Mouse (Mus musculus) embryonic facial prominence, embryonic 12.5 days (tissue): Measurements from ENCODE around the gene Ankrd36. TPM values are rescaled to one million over a fixed set of nuclear protein-coding genes. Genes with fewer than 3 reads are reported as not detected.
"Not testable (repeated sequence)": the region's sequence is repeated elsewhere in the genome, so short reads cannot be mapped to it uniquely, and the experiment has no call there.

ENCODE experiments used
- ATAC-seq: fragments of 200-750 bp; cut with Nextera tagmentation; 2 replicates; pipeline ENCODE4 v1.8.0; 2017; ENCODE audit not compliant: insufficient number of reproducible peaks, insufficient read depth, low FRiP score, low TSS enrichment
- H3K27ac ChIP-seq: fragments of 300-500 bp; sonication (generic); 2 replicates; pipeline ENCODE4 v1.5.1; 2016; ENCODE audit warnings: mild to moderate bottlenecking
- H3K27me3 ChIP-seq: fragments of 300-500 bp; sonication (generic); 2 replicates; pipeline ENCODE4 v1.6.1; 2016; ENCODE audit warnings: mild to moderate bottlenecking, moderate library complexity
- H3K36me3 ChIP-seq: fragments of 300-500 bp; sonication (generic); 2 replicates; pipeline ENCODE4 v1.6.1; 2016; ENCODE audit warnings: mild to moderate bottlenecking
- H3K4me1 ChIP-seq: fragments of 300-500 bp; sonication (generic); 2 replicates; pipeline ENCODE4 v1.6.1; 2016
- H3K4me2 ChIP-seq: fragments of 300-500 bp; sonication (generic); replicated peaks from 2 replicates; pipeline ENCODE4 v1.6.1; 2016; ENCODE audit warnings: mild to moderate bottlenecking, moderate library complexity
- H3K4me3 ChIP-seq: fragments of 300-500 bp; sonication (generic); 2 replicates; pipeline ENCODE4 v1.5.1; 2016; ENCODE audit warnings: mild to moderate bottlenecking
- H3K9ac ChIP-seq: fragments of 300-500 bp; sonication (generic); 2 replicates; pipeline ENCODE4 v1.6.1; 2016; ENCODE audit warnings: mild to moderate bottlenecking, moderate library complexity
- H3K9me3 ChIP-seq: fragments of 300-500 bp; sonication (generic); 2 replicates; pipeline ENCODE4 v1.6.1; 2016; ENCODE audit warnings: mild to moderate bottlenecking, moderate library complexity
- WGBS: fragments of 180-500 bp; shearing (Covaris S2); methylation state at CpG from one replicate; pipeline ENCODE4 v1.1.7; 2016; 5-methylcytosine and 5-hydroxymethylcytosine counted together
- polyA plus RNA-seq: library from polyadenylated mRNA; unstranded; fragments of >200 nt; fragmentation: Nextera tagmentation; extraction: Ambion mirVana; gene quantifications from 2 replicates; pipeline ENCODE4 v1.2.1, GENCODE M21; 2016

Gene Ankrd36
- polyA plus RNA-seq, 1 experiment from 2014 or later: 0.13 TPM

DNA sequence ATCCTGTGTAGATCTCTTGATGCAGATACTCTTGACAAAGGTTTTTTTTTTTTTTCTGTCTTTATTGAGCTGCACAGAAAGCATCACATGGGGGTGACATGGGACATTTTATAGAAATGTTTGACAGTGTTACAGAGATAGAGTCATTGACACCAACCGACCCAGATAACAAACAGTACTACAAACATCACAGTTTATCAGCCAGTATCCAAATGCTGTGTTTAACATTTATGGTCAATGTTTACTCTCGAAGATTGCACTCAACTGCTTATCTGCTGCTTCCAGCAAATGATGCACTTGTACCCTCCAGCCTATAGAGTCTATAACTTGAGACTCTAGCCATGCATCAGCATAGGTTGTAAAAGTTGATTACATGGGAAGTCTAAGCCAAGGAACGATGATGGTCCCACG is 25.9 kb downstream of the Ankrd36 start:
- Histone ChIP-seq H3K9ac (no peak overlapping the region), H3K4me2 (no peak overlapping the region), H3K4me1 (0 out of 2 replicates have a peak, but pooled peaks cover 8% of the 10 kb centered on the region), H3K4me3 (no peak overlapping the region), H3K27me3 (no peaks in the 10 kb centered on the region), H3K27ac (no peak overlapping the region), H3K9me3 (no peaks in the 10 kb centered on the region), H3K36me3 (no peaks in the 10 kb centered on the region)
- 90% methylated on average over 4 of the region's 4 CpGs for WGBS
- no peak for ATAC-seq

GRCm38 (mm10) chr11:5595792-5596191 is 26.3 kb downstream of the Ankrd36 start:
- Histone ChIP-seq H3K36me3 (no peaks in the 10 kb centered on the region), H3K27ac (no peak overlapping the region), H3K4me3 (no peak overlapping the region), H3K27me3 (no peaks in the 10 kb centered on the region), H3K4me1 (0 out of 2 replicates have a peak, but pooled peaks cover 8% of the 10 kb centered on the region), H3K9ac (no peak overlapping the region), H3K4me2 (no peak overlapping the region), H3K9me3 (no peaks in the 10 kb centered on the region)
- ATAC-seq: no peak
- 84% methylated on average over 5 of the region's 5 CpGs for WGBS

DNA sequence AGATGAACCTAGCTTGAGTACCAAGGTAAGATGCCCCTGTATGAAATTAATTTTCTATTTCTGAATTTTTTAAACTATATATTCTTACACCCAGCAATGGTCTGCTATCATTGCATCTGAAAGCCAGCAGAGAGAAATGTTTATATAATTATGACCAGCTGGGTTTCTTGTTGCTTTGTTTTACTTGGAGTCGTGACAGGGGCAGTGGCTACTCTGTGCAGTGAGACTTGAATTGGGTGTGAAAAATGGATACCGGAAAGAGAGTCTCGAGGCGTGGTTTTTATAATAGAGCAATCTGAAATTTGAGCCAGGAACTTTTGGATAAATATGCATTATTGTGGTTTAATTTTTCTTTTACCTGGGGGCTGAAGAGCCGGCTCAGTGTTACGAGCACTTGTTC is 27.3 kb downstream of the Ankrd36 start:
- Histone ChIP-seq H3K9me3 (no peaks in the 10 kb centered on the region), H3K4me2 (no peak overlapping the region), H3K4me1 (0 out of 2 replicates have a peak, but pooled peaks cover 8% of the 10 kb centered on the region), H3K9ac (no peak overlapping the region), H3K27ac (no peak overlapping the region), H3K4me3 (no peak overlapping the region), H3K36me3 (no peaks in the 10 kb centered on the region), H3K27me3 (no peaks in the 10 kb centered on the region)
- no peak for ATAC-seq
- 42% methylated on average over 6 of the region's 6 CpGs for WGBS

DNA sequence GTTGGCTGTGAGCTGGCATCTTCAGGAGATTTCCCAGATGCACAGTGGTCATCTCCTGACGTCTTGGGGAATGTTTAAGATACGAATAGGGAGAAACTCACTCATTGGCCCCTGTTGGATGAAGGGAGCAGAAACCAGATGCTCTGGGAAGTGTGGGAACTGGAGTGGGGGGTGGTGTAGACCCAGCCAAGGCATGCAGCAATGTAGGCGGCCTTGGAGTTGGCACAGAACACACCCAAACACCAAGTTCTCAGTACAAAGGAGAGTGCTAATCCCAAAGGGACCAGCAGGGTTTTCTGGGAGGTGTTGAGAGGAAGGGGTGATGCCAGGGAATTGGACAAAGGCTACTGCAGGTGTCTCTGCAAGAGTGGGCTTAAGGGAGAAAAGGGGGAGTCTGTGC is 35.9 kb downstream of the Ankrd36 start:
- Histone ChIP-seq H3K4me2 (no peak overlapping the region), H3K27me3 (no peaks in the 10 kb centered on the region), H3K36me3 (no peaks in the 10 kb centered on the region), H3K4me1 (no peaks in the 10 kb centered on the region), H3K9me3 (no peaks in the 10 kb centered on the region), H3K4me3 (no peak overlapping the region), H3K27ac (no peak overlapping the region), H3K9ac (no peak overlapping the region)
- WGBS: 82% methylated on average over 3 of the region's 3 CpGs
- no peak for ATAC-seq

GRCm38 (mm10) chr11:5611918-5612317 is 42.4 kb downstream of the Ankrd36 start:
- H3K36me3 ChIP-seq, H3K9ac ChIP-seq, H3K4me1 ChIP-seq, H3K4me3 ChIP-seq, H3K4me2 ChIP-seq, H3K27me3 ChIP-seq, H3K27ac ChIP-seq, ATAC-seq, H3K9me3 ChIP-seq: not testable (repeated sequence)
- WGBS: 71% methylated on average over 1 of the region's 1 CpGs

DNA sequence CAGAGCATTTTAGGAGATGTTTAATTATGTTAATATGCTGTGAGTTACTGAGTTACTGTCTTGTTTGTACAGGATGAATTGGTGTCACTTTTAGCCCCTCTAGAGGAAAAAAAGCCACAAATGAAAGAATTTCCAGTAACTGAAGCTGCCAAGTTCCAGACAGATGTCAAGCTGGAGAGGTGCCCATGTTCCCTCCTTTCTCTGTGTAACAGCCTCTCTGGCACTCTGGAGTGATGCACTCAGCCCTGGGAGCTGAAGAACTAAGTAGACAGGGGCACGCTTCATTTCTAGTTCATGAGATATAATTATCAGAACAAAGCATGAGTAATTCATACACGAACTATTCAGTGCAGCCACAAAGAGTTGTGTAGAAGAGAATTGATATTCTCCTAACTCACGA is 45.0 kb downstream of the Ankrd36 start:
- Histone ChIP-seq H3K9me3 (no peaks in the 10 kb centered on the region; the same call in 1 of the 2 replicates), H3K36me3 (no peaks in the 10 kb centered on the region), H3K27me3 (no peaks in the 10 kb centered on the region), H3K27ac (no peak overlapping the region), H3K4me2 (no peak overlapping the region), H3K4me3 (no peak overlapping the region), H3K9ac (no peak overlapping the region), H3K4me1 (no peaks in the 10 kb centered on the region)
- 83% methylated on average over 3 of the region's 3 CpGs for WGBS
- ATAC-seq: no peak

DNA sequence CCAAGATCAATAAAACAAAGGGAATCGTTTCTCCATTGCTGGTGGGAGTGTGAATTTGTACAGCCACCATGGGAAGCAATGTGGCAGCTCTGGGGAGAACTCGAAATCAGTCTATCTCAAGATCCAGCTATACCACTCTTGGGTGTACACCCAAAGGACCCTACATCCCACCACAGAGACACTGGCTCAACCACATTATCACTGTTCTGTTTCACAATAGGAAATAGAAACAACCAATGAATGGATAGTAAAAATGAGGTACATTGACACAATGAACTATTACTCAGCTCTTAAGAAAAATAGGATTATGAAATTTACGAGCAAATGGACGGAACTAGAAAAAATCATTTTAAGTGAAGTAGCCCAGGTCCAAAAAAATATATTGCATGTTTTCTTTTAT is 55.6 kb downstream of the Ankrd36 start:
- H3K4me1 ChIP-seq: no peaks in the 10 kb centered on the region
- ATAC-seq: no peak
- H3K27me3 ChIP-seq: no peaks in the 10 kb centered on the region
- no peak overlapping the region for H3K4me3 ChIP-seq
- no peak overlapping the region for H3K4me2 ChIP-seq
- H3K9me3 ChIP-seq: no peaks in the 10 kb centered on the region
- H3K27ac ChIP-seq: no peak overlapping the region
- no peaks in the 10 kb centered on the region for H3K36me3 ChIP-seq
- 78% methylated on average over 4 of the region's 4 CpGs for WGBS
- H3K9ac ChIP-seq: no peak overlapping the region

DNA sequence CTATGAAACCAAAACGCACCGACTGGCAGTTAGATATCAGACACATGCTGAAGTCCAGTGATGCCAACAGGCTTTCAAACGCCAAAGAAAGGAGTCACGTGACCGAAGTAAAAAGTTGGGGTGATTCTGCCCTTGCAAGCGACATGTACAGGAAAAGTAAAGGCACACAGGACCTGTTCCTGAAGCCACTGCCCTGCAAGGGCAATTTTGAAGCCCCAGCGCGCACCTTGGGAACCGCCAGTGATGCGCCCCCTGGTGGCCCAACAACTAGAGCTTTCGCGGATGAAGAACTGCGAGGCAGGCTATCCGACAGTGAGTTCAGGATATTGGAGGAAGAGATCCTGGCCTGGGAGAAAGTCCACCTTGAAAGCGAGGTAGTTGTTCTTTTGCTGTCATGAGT is 59.5 kb downstream of the Ankrd36 start:
- no peaks in the 10 kb centered on the region for H3K27me3 ChIP-seq
- H3K4me2 ChIP-seq: no peak overlapping the region
- H3K4me1 ChIP-seq: no peaks in the 10 kb centered on the region
- H3K9ac ChIP-seq: no peak overlapping the region
- ATAC-seq: no peak
- H3K9me3 ChIP-seq: no peaks in the 10 kb centered on the region
- H3K27ac ChIP-seq: no peak overlapping the region
- no peaks in the 10 kb centered on the region for H3K36me3 ChIP-seq
- WGBS: 21% methylated on average over 15 of the region's 15 CpGs
- no peak overlapping the region for H3K4me3 ChIP-seq

GRCm38 (mm10) chr11:5643085-5643484 is 73.6 kb downstream of the Ankrd36 start:
- no peaks in the 10 kb centered on the region for H3K4me1 ChIP-seq
- H3K27me3 ChIP-seq: no peaks in the 10 kb centered on the region
- H3K27ac ChIP-seq: no peak overlapping the region
- no peak overlapping the region for H3K4me3 ChIP-seq
- ATAC-seq: no peak
- H3K9me3 ChIP-seq: no peaks in the 10 kb centered on the region
- no peaks in the 10 kb centered on the region for H3K36me3 ChIP-seq
- H3K4me2 ChIP-seq: no peak overlapping the region
- 84% methylated on average over 5 of the region's 5 CpGs for WGBS
- no peak overlapping the region for H3K9ac ChIP-seq

DNA sequence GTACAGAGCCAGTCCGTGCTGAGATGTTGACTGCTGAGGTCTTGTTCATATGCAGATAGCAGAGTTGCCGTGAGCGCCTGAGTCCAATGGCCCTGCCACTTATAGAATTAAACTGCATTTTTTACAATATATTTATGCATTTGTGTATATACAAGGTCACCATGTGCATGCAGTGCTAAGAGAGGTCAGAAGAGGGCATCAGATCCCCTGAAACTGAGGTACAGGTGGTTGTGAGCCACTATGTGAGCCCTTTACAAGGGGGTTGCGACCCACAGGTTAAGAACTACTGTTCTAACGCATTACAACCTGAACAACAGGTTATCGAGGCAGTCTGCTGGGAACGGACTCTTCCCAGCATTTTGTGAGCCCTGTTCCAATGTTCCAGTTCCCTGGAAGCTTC is 80.8 kb downstream of the Ankrd36 start:
- Histone ChIP-seq H3K27me3 (no peaks in the 10 kb centered on the region), H3K9ac (no peak overlapping the region), H3K36me3 (no peaks in the 10 kb centered on the region), H3K4me1 (no peaks in the 10 kb centered on the region), H3K27ac (no peak overlapping the region), H3K4me3 (no peak overlapping the region), H3K9me3 (no peaks in the 10 kb centered on the region), H3K4me2 (no peak overlapping the region)
- ATAC-seq: no peak
- WGBS: 59% methylated on average over 7 of the region's 7 CpGs

DNA sequence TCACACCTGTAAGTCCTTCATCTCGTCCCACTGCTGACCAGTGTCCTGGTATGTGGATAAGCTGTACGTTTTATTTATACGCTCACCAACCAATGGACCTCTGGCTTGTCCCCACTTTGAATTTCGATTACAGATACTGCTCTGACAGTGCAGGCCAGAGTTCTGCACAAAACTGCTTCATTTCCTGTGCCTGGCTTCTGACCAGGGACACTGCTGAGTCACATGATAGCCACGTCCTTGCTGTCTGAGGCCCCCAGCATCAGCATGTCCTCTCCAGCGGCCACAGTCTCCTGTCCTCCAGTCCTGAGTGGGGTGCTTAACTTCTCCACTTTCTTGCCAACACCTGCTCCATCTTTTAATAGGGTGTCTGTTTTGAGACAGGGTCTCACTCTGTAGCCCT is 113.1 kb downstream of the Ankrd36 start:
- Histone ChIP-seq H3K36me3 (no peaks in the 10 kb centered on the region), H3K4me2 (no peak overlapping the region), H3K4me3 (no peak overlapping the region), H3K9ac (no peak overlapping the region), H3K27ac (no peak overlapping the region), H3K27me3 (no peaks in the 10 kb centered on the region), H3K4me1 (peaks cover 3% of the 10 kb centered on the region; the same call in 1 of the 2 replicates), H3K9me3 (no peaks in the 10 kb centered on the region)
- no peak for ATAC-seq
- WGBS: 67% methylated on average over 6 of the region's 6 CpGs

DNA sequence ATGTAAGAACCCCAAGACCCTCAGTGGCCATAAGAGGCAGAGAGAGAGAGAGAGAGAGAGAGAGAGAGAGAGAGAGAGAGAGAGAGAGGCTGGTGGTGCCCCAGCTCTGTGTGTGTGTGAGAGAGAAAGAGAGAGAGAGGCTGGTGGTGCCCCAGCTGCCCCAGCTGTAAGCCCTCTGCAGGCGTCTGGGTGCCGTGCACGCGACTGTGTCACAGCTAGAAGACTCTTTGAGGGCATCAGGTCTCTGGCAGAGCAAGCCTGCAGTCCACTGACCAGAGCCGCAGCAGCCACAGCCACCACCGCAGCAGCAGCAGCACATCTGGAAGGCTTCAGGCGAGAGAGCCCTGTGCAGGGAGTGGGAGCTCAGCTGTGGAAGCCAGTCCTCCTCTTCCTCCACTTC is 114.8 kb downstream of the Ankrd36 start:
- no peaks in the 10 kb centered on the region for H3K36me3 ChIP-seq
- no peaks in the 10 kb centered on the region for H3K27me3 ChIP-seq
- WGBS: 24% methylated on average over 7 of the region's 7 CpGs
- no peak overlapping the region for H3K27ac ChIP-seq
- no peak overlapping the region for H3K9ac ChIP-seq
- no peak for ATAC-seq
- no peak overlapping the region for H3K4me3 ChIP-seq
- peaks cover 3% of the 10 kb centered on the region; the same call in 1 of the 2 replicates for H3K4me1 ChIP-seq
- no peak overlapping the region for H3K4me2 ChIP-seq
- H3K9me3 ChIP-seq: no peaks in the 10 kb centered on the region

- Histone ChIP-seq H3K4me2 (no peak overlapping the region), H3K9ac (no peak overlapping the region), H3K27me3 (no peaks in the 10 kb centered on the region), H3K36me3 (no peaks in the 10 kb centered on the region), H3K9me3 (0 out of 2 replicates have a peak, but pooled peaks cover 4% of the 10 kb centered on the region), H3K4me3 (no peak overlapping the region), H3K4me1 (no peaks in the 10 kb centered on the region), H3K27ac (no peak overlapping the region)
- no peak for ATAC-seq
- 22% methylated on average over 7 of the region's 7 CpGs for WGBS
These were observed 122.3 kb downstream of the Ankrd36 start for GRCm38 (mm10) chr11:5691775-5692174.
